Mouse (Mus musculus) spleen, adult 12 weeks (tissue): Measurements from ENCODE around the gene Atp2a3.

Experiments used
- DNase-seq: peaks from one replicate; pipeline ENCODE4 v3.0.0; 2022; ENCODE audit warnings: low spot score

The Atp2a3 gene

DNA sequence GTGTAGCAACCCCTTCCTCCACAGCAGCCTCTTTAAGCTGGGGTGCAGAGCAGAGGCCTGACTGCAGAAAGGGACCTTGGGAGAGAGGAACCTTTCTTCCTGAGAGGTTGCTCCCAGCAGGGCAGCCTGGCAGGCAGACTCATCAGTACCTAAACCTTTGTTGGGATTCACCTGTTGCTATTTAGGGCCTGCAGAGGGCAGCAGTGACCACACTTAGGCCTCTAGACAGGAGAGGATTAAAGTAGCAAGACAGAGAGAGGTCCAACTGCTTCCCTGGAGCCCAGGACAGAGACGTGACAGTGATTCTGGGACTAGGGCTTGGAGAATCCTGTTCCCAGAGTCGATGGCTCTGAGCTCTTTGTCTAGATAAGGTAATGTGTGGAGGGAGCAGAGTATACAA lies 45.4 kb downstream of the Atp2a3 start:
- DNase-seq: no peak

DNA sequence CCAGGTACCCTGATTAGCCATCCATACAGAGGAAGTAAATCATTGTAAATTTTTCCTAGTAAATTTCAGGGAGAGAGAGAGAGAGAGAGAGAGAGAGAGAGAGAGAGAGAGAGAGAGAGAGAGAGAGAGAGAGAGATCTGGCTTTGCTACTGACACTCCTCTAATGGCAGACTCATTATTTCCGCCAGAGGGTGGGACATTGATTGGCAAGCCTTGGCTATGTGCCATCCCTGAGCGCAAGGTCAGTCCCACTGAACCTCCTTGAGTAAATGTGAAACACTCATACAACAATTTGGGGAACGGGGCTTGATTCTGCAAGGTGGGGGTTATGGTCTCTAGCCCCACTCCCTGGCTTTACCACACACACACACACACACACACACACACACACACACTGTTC lies 46.1 kb downstream of the Atp2a3 start:
- DNase-seq: no peak

DNA sequence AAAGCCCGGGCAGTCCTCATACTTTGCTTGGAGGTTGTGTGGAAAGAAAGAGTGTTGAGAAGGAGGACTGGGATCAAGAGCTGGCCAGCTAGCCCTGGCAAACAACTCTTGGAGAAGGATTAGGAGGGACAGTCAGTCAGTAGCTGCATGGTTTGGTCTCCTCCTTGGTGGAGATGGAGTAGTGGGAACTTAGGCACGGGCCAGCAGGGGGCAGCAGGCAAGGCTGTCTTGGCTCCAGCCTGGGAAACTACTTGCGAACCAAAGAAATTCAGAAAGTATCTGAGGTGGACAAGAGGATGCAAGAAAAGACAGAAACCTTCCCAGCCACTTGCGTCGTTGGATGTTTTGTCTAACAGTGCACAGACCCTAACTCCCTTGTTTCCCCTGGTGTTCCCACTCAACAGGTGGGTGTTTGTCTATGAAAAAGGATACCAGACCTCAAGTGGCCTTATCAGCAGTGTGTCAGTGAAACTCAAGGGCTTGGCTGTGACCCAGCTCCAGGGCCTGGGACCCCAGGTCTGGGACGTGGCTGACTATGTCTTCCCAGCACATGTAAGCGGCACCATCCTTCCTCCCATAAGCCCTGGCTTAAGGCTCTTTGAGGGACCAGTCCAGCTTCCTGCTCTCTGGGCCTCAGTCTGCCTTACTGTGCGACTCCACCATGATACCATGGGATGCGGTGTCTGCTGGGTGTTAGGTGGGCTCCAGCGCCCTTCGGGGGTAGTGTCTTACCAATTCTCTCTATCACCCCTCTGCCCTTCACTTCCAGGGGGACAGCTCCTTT lies 46.9 kb downstream of the Atp2a3 start:
- DNase-seq: peak; percentile 21

DNA sequence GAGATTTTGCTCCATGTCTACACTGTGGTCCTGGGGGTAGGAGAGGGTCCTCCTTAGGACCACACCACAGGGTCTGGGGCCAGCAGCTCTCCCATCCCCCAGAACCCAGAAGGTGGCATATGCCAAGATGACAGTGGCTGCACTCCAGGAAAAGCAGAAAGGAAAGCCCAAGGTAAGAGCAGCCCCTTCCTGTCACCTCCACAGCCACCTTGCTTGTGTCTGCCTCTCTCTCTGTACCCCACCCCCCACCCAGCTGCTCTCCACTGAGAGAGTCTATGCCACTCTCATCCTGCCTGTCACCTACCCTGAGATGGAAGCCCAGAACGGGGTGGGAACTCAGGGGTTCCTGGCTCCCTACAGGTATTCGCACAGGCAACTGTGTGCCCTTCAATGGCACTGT lies 47.9 kb downstream of the Atp2a3 start:
- no peak for DNase-seq

DNA sequence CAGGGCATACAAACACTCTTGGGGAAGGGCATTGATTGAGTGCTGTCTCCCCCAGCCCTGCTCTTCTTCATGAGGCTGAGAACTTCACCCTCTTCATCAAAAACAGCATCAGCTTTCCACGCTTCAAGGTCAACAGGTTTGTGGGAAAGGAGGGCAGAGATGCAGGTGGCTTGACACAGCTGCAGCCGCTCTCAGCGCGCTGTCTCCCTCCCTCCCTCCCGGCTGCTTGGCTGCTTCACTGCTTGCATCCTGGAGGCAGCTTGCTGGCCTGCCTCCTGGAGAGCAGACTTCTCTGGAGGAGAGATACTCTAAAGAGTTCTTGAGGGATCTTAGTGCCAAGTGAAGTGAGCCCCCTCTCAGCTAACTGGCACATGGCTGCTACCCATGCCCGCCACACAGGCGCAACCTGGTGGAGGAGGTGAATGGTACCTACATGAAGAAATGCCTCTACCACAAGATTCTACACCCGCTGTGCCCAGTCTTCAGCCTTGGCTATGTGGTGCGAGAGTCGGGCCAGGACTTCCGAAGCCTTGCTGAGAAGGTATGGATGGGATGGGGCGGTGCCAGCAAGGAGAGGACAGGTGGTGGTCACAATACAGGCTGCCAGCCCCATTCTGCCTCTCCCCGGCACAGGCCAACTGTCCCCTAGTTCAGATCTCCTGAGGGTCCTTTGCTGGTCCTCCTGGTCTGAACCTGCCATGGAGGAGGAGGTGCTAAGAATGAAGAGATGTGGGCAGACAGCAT lies 48.7 kb downstream of the Atp2a3 start:
- DNase-seq: no peak

DNA sequence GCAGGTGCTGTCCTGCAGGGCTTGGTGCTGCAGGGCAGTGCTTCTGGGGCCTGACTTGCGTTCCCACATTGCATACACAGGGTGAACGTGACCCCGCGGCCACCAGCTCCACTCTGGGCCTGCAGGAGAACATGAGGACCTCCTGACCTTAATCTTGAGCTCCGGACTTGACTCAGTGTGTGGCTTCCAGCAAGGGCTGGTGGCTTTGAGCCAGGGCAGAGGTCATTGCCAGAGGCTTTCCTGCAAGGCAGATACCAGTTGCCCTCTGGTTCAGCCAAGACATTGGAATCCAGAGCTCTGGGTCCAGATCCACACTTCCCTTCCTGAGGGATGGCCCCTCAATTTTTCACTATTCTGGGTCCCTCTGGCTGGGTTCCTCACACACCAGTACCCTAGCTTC lies 53.0 kb downstream of the Atp2a3 start:
- no peak for DNase-seq

DNA sequence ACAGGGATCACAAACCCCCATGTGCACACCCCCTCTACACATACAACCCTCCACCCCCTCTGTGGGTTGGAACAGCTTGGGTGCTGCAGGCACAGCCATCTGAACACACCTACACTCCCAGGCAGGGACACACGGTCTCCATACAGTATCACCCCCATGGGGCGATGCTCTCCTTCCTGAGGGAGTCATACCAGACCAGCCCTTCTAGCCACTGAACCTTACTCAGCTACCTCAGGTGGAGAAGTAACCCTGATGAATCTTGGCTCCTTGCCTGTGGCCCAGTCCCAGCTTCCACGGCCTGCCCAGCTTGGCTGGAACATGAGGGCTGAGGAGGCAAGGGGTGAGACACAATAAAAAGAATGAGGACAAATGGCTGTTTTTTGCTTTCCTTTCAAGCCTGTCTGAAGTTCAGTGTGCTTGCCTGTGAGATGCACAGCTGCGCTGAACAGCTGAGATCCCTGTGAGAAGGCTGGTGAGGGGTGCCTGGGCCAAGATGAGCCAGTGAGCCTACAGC lies 53.9 kb downstream of the Atp2a3 start:
- no peak for DNase-seq

DNA sequence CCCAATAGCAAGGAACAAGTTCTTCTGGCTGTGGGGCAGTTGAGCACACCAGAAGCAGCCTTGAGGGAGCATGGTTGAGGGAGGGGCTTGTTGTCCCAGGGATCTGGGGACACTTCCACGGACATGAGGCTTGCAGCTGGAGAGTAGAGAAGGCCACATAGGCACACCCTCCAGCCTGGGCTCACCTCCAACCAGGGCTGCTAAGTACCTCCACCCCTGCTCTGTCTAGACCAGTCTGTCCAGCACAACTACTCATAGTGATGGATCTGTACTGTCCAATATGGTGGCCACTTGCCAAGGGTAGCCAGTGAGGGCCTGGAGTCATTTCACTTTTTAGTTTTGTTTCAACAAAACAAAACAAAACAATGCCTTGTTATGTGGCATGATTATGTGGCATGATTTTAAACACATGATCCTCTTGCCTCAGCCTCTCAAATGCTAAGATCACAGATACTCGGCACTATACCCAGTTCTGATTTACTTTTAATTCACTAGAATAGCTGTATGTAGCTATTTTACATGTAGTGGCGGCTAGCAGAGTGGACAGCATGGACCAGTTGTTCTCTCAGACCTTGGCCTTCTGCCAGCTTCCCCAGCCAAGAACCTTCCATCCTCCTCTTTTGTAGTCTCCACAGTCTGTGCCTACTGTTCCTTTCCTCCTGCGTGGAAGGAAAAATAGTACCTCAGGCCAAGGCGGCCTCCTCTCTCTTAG lies 54.6 kb downstream of the Atp2a3 start:
- no peak for DNase-seq

DNA sequence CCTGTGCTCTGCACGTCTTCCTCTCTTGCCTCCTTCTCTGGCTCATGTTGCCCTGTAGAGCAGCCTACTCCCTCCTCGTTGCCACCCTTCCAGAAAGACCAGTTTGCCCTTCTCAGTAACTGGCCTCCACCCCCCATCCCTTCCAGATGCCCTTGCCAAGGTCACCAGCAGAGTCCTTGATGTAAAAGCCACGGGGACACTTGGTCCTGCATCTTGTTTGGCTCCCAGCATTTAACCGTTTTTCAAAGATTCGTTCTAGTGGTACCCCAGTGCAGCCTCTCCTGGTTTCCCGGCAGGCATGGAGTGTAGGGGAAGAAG lies 55.1 kb downstream of the Atp2a3 start:
- DNase-seq: no peak

DNA sequence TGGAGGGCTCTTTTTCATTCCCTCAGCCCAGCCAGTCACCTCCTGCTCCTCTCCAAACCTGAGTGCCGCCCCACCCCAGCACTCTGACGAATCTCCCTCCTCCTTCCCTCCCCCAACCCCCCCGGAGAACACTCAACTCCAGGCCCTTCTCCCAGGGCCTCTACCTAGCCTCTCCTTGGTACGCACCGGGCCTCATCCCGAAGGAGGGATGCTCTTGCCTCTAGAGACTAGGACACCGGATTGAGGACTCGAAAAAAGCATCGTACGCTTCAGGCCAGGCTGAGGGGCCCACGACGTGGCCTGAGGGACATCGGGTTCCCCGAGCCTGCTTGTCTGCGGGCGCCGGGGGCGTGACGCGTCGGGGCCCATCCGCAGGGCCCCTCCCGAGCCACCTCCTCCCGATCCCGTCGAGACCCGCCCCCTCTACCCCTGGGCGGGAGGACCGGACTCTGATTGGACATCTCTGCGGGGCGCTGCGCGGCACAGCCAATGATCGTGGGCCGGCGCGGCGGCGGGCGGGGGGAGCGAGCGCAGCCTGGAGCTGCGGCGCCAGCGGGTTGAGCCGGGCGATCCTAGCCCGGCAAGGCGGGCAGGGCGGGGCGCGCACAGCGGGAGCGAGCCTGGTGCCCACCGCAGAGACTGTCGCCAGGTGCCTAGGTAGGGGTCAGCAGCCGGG lies 57.6 kb downstream of the Atp2a3 start, which contains the start of gene Camkk1:
Camkk1 (plus strand) TSS at position 538 of the 676 bp plus-strand sequence.
- DNase-seq: peak; percentile 69

DNA sequence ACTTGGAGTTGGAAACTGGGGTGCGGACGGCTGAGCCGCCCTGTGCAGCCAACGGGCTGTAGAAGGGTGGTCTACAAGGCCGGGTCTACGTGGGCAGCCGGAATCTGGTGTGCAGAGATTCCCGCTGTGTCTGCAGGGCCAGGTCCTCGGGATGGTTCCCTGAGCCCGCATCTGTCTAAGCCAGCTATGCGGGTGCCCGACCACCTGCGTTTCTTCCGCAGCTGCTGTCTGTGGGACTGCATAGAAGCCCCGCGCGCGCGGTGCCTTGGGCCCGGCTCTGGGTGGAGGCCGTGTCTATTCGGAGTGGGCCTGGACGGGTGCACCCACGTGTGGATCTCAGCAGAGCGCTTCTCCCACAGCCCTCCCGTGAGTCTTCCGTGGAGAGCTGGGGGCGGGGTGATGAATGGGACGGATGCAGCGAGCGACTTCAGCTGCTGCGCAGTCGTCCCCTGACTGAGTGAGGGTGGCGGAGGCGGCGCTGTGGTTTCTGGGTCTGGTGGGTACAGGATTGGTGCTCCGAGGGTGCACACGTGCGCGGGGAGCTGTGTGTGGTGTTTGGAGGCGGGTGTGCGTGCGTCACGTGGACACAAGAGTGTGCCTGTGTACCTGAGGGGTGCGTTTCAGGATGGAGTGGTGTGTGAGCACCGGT lies 58.3 kb downstream of the Atp2a3 start:
- peak; percentile 48 for DNase-seq

DNA sequence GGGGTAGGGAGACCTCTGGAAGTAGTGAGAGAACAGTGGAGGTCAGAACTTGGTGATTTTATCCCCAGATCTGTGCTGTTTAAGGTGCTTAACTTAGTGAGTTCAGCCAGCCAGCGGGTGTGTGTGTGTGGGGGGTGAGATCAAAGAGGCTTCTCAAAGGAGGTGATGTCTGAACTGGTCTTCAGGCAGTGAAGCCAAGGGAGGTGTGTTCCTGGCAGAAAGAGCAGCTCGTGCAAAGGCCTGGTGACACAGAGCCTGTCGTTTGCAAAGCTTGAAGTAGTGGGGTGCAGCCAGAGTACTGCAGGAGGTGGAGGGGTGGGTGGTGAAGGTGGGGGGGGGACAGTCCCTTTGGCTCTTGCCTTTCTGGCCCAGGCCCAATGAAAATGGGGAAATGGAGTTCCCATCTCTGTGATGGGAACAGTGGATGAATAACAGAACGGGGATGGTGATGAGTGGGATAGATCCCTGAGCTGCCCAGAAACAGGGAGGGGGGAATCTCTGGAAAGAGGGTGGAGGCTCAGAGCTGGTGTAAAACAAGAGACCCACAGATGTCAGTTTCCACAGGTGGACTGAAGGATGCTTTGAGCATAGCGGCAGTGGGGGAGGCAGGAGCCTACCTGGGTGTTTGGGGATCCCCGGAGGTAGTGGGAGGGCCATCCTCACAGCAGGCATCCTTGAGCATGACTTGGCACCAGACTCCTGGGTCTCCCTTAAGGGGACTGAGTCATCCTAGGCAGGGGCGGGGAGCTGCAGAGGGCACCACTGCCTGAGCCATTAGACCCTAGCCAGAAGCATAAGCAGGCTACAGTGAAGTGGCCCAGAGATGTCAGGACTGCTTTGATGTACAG lies 60.2 kb downstream of the Atp2a3 start:
- DNase-seq: no peak

DNA sequence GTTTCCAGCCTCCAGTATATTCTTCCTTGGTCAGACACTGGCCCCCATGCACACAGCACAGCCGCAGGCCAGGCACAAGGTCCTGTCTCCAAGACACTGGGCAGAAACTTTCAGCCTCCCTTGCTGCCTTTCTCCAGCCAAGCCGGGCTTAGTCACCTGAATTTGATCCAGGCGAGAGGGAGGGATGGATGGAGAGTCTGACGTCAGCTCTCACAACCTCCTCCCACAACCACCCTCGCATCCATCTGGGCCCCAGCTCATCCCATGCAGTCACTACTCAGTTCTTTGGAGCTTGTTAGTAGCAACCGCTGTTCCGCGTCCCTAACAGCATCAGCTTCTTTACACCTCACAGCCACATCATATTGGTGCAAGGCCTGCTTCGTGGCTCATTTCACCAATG lies 62.1 kb downstream of the Atp2a3 start:
- DNase-seq: no peak

DNA sequence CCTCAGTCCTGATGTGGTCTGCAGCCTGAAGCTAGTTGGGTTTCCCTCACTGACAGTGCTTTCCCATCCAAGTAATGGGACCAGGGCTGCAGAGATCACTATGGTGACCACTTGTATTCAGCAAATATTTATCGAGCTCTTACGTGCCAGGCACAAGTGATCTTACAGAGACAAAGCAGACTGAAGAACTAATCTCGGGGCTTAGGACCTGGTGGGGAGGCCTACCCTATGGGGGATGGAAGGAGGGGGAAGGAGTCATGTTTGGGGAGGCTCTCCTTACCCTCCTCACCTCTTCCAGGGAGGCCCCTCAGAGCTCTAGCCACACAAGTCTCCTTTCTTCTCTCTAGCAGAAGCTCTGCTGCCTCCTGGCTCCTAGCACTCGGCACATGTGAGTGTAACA lies 62.9 kb downstream of the Atp2a3 start:
- DNase-seq: no peak

DNA sequence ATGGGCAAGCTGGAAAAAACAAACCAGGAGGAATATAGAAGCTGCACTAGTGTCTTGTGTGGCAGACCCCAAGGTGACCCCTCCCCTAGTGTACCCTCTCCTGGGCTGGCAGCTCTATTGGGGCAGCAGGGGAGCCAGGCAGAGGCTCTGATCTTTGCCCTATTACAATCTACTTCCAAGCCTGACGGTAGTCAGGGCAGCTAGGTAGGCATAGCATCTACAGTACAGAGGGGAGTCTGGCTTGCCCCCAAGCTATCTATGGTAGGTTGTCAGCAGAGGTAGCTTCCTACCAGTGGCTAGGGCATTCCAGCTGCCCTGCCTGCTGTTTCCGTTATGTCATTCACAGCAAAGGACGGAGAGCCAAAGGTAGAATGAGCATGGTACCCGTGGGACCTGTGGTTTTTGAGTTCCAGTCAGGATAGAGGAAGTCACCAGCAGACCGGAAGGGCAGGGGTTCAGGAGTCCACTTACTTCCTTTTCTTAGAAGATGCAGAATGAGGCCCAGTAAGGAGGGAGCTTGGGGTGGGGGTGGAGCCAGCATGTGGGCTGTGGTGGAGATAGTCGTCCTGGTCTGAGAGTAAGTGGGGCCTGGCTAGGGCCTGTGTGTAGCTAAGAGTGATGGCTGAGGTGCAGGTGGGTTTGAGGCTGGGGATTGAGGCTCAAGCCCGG lies 63.4 kb downstream of the Atp2a3 start:
- DNase-seq: peak; percentile 39

DNA sequence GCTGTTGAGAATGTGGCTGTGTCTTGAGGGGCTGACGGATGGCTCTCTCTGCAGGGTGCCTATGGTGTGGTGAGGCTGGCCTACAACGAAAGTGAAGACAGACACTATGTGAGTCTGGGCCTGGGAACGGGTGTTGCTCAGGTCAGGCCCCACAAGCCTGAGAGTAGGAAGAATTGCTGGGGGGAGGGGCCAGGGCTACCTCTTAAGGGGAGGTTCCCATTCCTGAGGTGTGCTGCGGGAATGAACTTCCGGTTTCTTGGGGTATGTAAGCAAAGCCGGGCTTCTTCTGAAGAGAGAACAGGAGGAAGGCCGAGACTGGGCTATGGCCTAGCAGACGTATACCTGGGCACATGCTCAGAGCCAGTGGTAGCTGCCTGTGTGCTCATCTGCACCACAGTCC lies 66.0 kb downstream of the Atp2a3 start:
- no peak for DNase-seq

DNA sequence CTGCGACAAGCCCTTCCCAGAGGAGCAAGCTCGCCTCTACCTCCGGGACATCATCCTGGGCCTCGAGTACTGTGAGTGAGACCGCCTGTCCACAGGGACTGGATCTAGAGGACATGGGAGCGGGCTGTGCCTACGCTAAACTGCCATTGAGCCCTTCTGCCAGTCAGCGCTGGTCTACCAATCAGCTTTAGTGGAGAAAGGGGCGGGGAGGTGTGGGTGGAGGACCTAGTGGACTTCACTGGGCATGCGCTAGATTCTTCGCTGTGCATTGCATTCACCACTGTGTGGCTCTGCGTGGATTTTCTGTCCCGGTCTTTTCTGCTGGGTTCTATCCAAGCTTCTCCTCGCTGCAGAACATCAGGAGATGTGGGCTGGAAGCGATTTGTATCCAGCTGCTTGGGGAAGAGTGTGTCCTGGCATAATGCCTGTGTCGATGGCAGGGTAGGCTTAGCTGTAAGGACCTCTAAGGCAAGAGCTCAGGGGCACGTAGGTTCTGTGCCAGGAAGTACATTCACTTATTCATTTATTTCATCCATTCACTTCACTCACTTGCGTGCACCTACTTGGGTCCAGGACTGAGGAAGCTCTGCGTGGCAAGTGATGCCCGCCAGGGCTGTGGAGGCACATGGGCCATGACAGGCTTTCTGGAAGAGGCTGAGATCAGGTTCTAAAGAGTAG lies 70.0 kb downstream of the Atp2a3 start:
- peak; percentile 55 for DNase-seq

DNA sequence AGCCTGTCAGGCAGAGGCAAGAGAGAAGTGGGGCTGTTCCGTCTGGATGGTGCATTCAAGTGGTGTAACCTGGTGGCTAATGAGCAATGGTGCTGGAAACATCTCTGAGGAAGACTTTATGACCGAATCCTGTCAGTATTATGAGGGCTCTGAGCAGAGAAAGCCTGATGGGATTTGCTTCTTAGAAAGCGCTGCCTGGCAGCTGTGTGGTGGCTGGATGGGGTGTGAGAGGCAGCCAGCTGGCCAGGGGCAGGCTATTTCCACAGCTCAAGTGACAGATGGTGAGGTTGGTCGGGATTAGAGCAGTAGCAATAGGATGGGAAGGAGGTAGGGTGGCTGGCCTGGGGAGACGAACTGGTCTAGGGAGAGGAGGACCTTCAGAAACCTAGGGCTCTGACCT lies 70.6 kb downstream of the Atp2a3 start:
- DNase-seq: no peak

DNA sequence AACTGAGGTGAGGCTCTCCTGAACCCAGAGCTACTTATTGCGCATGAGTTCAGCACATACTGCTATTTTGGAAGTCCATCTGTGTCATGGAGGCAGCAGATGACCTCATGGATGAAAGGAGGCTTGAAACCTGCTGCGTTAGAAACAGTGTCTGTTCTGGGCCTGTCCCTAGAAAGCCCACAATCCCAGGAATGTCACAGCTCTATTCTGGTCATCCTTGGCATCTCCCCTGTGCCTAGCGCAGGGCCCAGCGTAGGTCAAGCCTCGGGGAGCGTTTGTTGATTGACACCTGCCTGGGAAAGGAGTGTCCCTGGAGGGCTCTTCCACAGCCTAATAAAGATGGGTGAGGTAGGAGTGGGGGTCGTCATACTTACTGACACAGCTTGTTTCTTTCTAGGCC lies 75.1 kb downstream of the Atp2a3 start:
- no peak for DNase-seq

DNA sequence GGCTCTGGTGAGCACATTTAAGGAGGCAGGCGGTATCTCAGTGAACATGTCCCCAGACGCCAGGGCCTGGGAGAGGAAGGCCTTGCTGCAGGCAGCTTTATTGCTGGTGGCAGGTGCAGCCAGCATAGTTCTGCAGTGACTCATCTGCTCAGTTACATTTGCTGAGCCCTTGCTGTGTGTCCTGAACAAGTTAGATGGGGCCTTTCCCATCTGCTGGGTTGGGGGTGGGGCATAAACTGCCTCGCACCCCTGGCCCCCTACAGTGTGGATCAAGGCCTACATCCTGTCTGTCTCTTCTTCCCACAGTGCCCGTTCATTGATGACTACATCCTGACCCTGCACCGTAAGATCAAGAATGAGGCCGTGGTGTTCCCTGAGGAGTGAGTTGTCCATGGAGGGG lies 75.9 kb downstream of the Atp2a3 start:
- no peak for DNase-seq
